In the genomic region with DNA sequence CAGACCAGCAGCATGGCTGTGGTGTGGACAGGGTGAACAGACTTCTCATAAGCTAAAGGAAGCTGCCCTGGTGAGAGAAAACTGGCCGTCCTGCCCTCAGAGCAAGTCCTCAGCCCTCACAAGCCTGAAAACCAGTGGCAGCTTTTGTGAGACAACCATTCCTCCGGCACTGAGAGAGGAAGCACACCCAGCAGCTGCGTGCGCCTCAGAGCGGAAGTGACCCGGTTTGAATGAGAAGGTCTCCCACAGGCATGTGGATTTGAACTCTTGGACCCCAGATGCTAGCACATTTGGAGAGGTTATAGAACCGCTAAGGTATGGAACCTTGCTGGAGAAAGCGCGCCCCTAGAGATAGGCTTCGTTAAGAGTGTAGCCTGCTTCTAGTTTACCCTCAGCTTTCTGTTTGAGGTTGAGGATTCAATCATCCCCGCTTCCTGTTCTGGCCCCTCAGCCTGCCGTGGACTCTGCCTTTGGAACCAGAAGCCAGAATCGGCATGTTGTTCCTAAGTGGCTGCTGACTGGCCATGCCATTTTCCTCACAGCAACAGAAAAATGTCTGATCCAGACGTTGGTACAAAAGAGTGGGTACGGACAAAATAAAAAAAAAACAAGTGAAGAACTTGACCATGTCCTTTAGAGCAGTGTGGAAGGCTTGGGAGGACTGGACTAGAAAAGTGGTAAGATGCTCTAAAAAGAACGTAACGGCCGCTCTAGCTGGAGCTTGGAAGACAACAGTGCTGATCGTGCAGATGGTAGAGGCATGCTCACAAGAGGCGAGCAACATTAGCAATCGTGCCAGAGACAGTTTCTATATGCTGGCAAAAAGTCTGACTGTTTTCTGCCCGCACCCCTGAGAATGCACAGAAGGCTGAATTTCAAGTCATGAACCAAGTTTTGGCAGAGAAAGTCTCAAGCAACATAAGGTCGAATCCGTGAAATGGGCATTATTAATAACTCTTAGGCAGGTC, we compare ENCODE assay signal across 13 mouse cellular contexts. TPM values are rescaled to one million over a fixed set of nuclear protein-coding genes. Genes with fewer than 3 reads are reported as not detected.
DNase-seq lines count a peak whose midpoint lies in the region; ATAC-seq lines count a peak whose summit lies in the region.
"Had no signal": no experiment of that assay in that cellular context is flagged by ENCODE, and none has a peak within 500 bp of the region (broad histone marks: within the 10 kb centered on the region; RNA-seq: fewer than 3 reads in every experiment).

No protein-coding gene starts in this region.

- H3K27ac ChIP-seq in midbrain, embryonic 10.5 days (replicated peaks): no peak overlapping the region
- H3K27ac ChIP-seq in midbrain, embryonic 14.5 days (replicated peaks; ENCODE audit: low read depth, low read length): no peak overlapping the region
- H3K27ac ChIP-seq: heart, embryonic 13.5 days; liver, embryonic 13.5 days; stomach, postnatal 0 days had no signal

- H3K4me2 ChIP-seq in midbrain, embryonic 14.5 days (ENCODE audit: low read length): no peak overlapping the region
- H3K4me2 ChIP-seq: heart, embryonic 13.5 days; liver, embryonic 13.5 days had no signal

- H3K9ac ChIP-seq in midbrain, embryonic 14.5 days (replicated peaks; ENCODE audit: low read length): no peak overlapping the region
- H3K9ac ChIP-seq: heart, embryonic 13.5 days; liver, embryonic 13.5 days had no signal

- no peaks in the 10 kb centered on the region for H3K9me3 ChIP-seq in midbrain, embryonic 10.5 days (replicated peaks)
- no peaks in the 10 kb centered on the region for H3K9me3 ChIP-seq in midbrain, embryonic 14.5 days (ENCODE audit: control insufficient read depth, low read length)
- H3K9me3 ChIP-seq: heart, embryonic 13.5 days; liver, embryonic 13.5 days had no signal

- ATAC-seq in midbrain, embryonic 14.5 days (ENCODE audit: low FRiP score, low TSS enrichment): no peak
- peak; percentile 55 for ATAC-seq in megakaryocyte, adult 5-6 weeks (ENCODE audit: poor library complexity, severe bottlenecking)
- ATAC-seq: midbrain, embryonic 16.5 days had no signal

- no peak overlapping the region for H3K4me3 ChIP-seq in midbrain, embryonic 10.5 days
- H3K4me3 ChIP-seq in midbrain, embryonic 14.5 days (replicated peaks; ENCODE audit: low read depth, low read length): no peak overlapping the region
- H3K4me3 ChIP-seq: heart, embryonic 13.5 days; liver, embryonic 13.5 days had no signal

- DNase-seq in midbrain, embryonic 10.5 days (ENCODE audit: low spot score): peak; percentile 10
- DNase-seq in midbrain, embryonic 14.5 days: no peak
- peak; percentile 67 for DNase-seq in MEL-GATA-1-ER (ENCODE audit: extremely low read depth, low read depth)
- DNase-seq in thymus, postnatal 36 days: peak; percentile 55 to 65
- no peak for DNase-seq in cerebellum, postnatal 14 days
- DNase-seq in yolk sac, embryonic 10.5 days (ENCODE audit: low spot score): no peak
- DNase-seq: kidney, adult 18-20 months; layer of hippocampus, postnatal 36 days; liver, embryonic 13.5 days had no signal

- peaks cover 14% of the 10 kb centered on the region for H3K4me1 ChIP-seq in midbrain, embryonic 10.5 days
- 0 out of 2 replicates have a peak, but pooled peaks cover 4% of the 10 kb centered on the region for H3K4me1 ChIP-seq in midbrain, embryonic 14.5 days (ENCODE audit: control insufficient read depth, insufficient read depth, low read length)
- H3K4me1 ChIP-seq: heart, embryonic 13.5 days; liver, embryonic 13.5 days had no signal

- peaks cover 14% of the 10 kb centered on the region; the same call in 1 of the 2 replicates for H3K27me3 ChIP-seq in midbrain, embryonic 10.5 days (ENCODE audit: low read depth, poor library complexity, severe bottlenecking)
- H3K27me3 ChIP-seq in midbrain, embryonic 14.5 days (ENCODE audit: control insufficient read depth, insufficient read depth, low read length): no peaks in the 10 kb centered on the region
- H3K27me3 ChIP-seq: liver, embryonic 13.5 days had no signal

- no peaks in the 10 kb centered on the region for H3K36me3 ChIP-seq in midbrain, embryonic 10.5 days
- no peaks in the 10 kb centered on the region for H3K36me3 ChIP-seq in midbrain, embryonic 14.5 days (ENCODE audit: control insufficient read depth, insufficient read depth, low read length)
- H3K36me3 ChIP-seq: heart, embryonic 13.5 days; liver, embryonic 13.5 days had no signal

- 85% methylated on average over 24 of the region's 24 CpGs for WGBS in midbrain, embryonic 10.5 days
- 85% methylated on average over 24 of the region's 24 CpGs for WGBS in midbrain, embryonic 14.5 days

RNA-seq across cellular contexts. Expression of a gene that starts 24.8 kb away (rescaled TPM):
- 9.8 and 11.8 TPM in 2 replicates for polyA plus RNA-seq in midbrain, embryonic 10.5 days (2016; fragmentation: Nextera tagmentation; extraction: Ambion mirVana)
- 7.0 and 8.3 TPM in 2 replicates for polyA plus RNA-seq in midbrain, embryonic 14.5 days (2014; fragmentation: Nextera tagmentation; extraction: Ambion mirVana)
- total RNA-seq in megakaryocyte, adult 5-6 weeks (2015): 12.9 and 13.8 TPM in 2 replicates
- 14.6 and 16.7 TPM in 2 replicates for total RNA-seq in megakaryocyte, adult 5-6 weeks (2017)

Comparison
In these comparisons a context has a peak if more than half of its experiments do, and no peak if none do; other contexts are left out.
1. DNase-seq: peak in midbrain, embryonic 10.5 days (single experiment), MEL-GATA-1-ER (single experiment) and thymus, postnatal 36 days (2 of 2); none in midbrain, embryonic 14.5 days (single experiment), cerebellum, postnatal 14 days (0 of 2) and yolk sac, embryonic 10.5 days (single experiment).